Mouse (Mus musculus) C2C12 (cell line): ENCODE measurements at regions not wholly inside any gene's neighbourhood (a gene's known extent, or its start where the extent isn't known, plus 50 kb on each side); places are given as distances from the start of the nearest gene placed in this dataset.

Source experiments
- CEBPB ChIP-seq: IDR thresholded peaks from one replicate; pipeline ENCODE4 v1.6.1; 2011; ENCODE audit warnings: low read depth, mild to moderate bottlenecking, control low read depth, moderate library complexity
- CTCF ChIP-seq: IDR thresholded peaks from one replicate; pipeline ENCODE4 v1.5.1; 2011; ENCODE audit not compliant: control insufficient read depth, insufficient read depth, insufficient read length
- FOSL1 ChIP-seq: IDR thresholded peaks from one replicate; pipeline ENCODE4 v1.8.0; 2011; ENCODE audit warnings: mild to moderate bottlenecking, low read length; ENCODE audit not compliant: poor library complexity, insufficient read depth, severe bottlenecking
- MAX ChIP-seq: IDR thresholded peaks from one replicate; pipeline ENCODE4 v1.6.1; 2011; ENCODE audit warnings: mild to moderate bottlenecking, control low read depth
- MYOD1 ChIP-seq: IDR thresholded peaks from one replicate; pipeline ENCODE4 v1.6.1; 2011; ENCODE audit warnings: low read depth; ENCODE audit not compliant: control insufficient read depth, insufficient read length
- MYOG ChIP-seq: IDR thresholded peaks from one replicate; pipeline ENCODE4 v1.6.1; 2011; ENCODE audit not compliant: control insufficient read depth, insufficient read length; ENCODE audit errors: extremely low read depth
- USF1 ChIP-seq: IDR thresholded peaks from one replicate; pipeline ENCODE4 v1.6.1; 2011; ENCODE audit warnings: low read depth, mild to moderate bottlenecking, control low read depth, moderate library complexity

DNA sequence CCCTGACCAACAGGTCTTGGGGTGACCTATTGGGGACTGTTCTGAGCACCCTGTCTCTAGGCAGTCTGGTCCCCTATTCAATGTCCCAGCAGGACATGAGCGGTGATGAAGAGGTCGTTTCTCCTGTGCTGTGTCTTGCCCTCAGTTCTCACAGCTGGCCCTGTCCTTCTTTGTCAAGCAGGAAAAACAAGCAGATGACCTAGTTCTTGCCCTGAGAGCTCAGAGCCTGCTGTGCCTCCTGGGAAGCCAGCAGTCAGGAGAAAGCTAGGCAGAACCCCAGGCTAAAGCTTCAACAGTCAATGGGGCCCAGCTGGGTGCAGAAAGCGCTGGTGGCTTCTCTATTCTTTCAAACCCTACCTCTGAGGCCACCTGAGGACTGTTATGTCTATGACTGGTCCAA lies 66.1 kb upstream of the Stx16 start:
- TF ChIP-seq MYOD1 (no peak), CTCF (no peak), USF1 (no peak), CEBPB (no peak), MAX (no peak), MYOG (no peak), FOSL1 (no peak)
